Mouse (Mus musculus): Measurements from ENCODE around the gene Lmod1. TPM values are rescaled to one million over a fixed set of nuclear protein-coding genes. Genes with fewer than 3 reads are reported as not detected.

Lmod1 gene
- total RNA-seq, 4 experiments from 2014 or later: 2.9 to 4.8 (median 3.5) TPM

- no peak for DNase-seq (ENCODE audit: low spot score in 2 of 2)
Measured at GRCm38 (mm10) chr1:135408973-135409372, 84.4 kb downstream of the Lmod1 start.

GRCm38 (mm10) chr1:135410967-135411366 lies 86.4 kb downstream of the Lmod1 start:
- peak; percentile 59 to 73 for DNase-seq (ENCODE audit: low spot score in 2 of 2)

- DNase-seq (ENCODE audit: low spot score in 2 of 2): no peak
Measured at GRCm38 (mm10) chr1:135412130-135412529, 87.5 kb downstream of the Lmod1 start.

- no peak for DNase-seq (ENCODE audit: low spot score in 2 of 2)
Measured at GRCm38 (mm10) chr1:135413996-135414395, 89.4 kb downstream of the Lmod1 start.

Other genes with a start within 250 kb of the Lmod1 start
- gene Lgr6, start 219.5 kb upstream of the Lmod1 start, total RNA-seq (2022): under 1 TPM; 0.11 to 0.19 (median 0.17) TPM
- gene Ptpn7, start 192.1 kb upstream of the Lmod1 start, total RNA-seq (2022): under 1 TPM; 0.12 to 0.22 (median 0.15) TPM
- 10 to 100 TPM; 16.6 to 19.3 (median 18.0) TPM for gene Arl8a, start 178.0 kb upstream of the Lmod1 start, total RNA-seq (2022)
- gene Gpr37l1, start 157.1 kb upstream of the Lmod1 start, total RNA-seq (2022): under 1 TPM; 0.15 to 0.36 (median 0.27) TPM
- gene Elf3, start 66.2 kb upstream of the Lmod1 start, total RNA-seq (2022): 1 to 10 TPM in 1 of 4 experiments, under 1 TPM in 3; 0.20 to 1.2 (median 0.58) TPM
- 10 to 100 TPM; 12.6 to 15.4 (median 13.5) TPM for gene Rnpep, start 40.7 kb upstream of the Lmod1 start, total RNA-seq (2022)
- 100 to 1,000 TPM; 246 to 345 (median 298) TPM for gene Timm17a, start 11.0 kb upstream of the Lmod1 start, total RNA-seq (2022)
- gene Shisa4, start 50.4 kb downstream of the Lmod1 start, total RNA-seq (2022): 100 to 1,000 TPM; 128 to 167 (median 156) TPM
- 10 to 100 TPM; 18.0 to 32.4 (median 26.0) TPM for gene Ipo9, start 105.7 kb downstream of the Lmod1 start, total RNA-seq (2022)